Mouse (Mus musculus) kidney, embryonic 15.5 days (tissue): Measurements from ENCODE around the gene Olfr1028. TPM values are rescaled to one million over a fixed set of nuclear protein-coding genes. Genes with fewer than 3 reads are reported as not detected.

Experiments used
- ATAC-seq: fragments of 200-750 bp; cut with Nextera tagmentation; replicated peaks from 2 replicates; pipeline ENCODE4 v1.8.0; 2017; ENCODE audit warnings: moderate TSS enrichment; ENCODE audit not compliant: low FRiP score
- H3K27ac ChIP-seq: fragments of 300-500 bp; sonication (generic); 2 replicates; pipeline ENCODE4 v1.5.1; 2015; ENCODE audit warnings: mild to moderate bottlenecking, inconsistent platforms
- H3K27me3 ChIP-seq: fragments of 300-500 bp; sonication (generic); 2 replicates; pipeline ENCODE4 v1.6.1; 2015; ENCODE audit warnings: inconsistent platforms
- H3K36me3 ChIP-seq: fragments of 300-500 bp; sonication (generic); 2 replicates; pipeline ENCODE4 v1.6.1; 2015; ENCODE audit warnings: inconsistent platforms
- H3K4me1 ChIP-seq: fragments of 300-500 bp; sonication (generic); 2 replicates; pipeline ENCODE4 v1.6.1; 2015; ENCODE audit warnings: inconsistent platforms
- H3K4me2 ChIP-seq: fragments of 300-500 bp; sonication (generic); 2 replicates; pipeline ENCODE4 v1.6.1; 2015; ENCODE audit warnings: moderate library complexity, mild to moderate bottlenecking, inconsistent platforms
- H3K4me3 ChIP-seq: fragments of 300-500 bp; sonication (generic); replicated peaks from 2 replicates; pipeline ENCODE4 v1.5.1; 2015; ENCODE audit warnings: mild to moderate bottlenecking, inconsistent platforms
- H3K9ac ChIP-seq: fragments of 300-500 bp; sonication (generic); 2 replicates; pipeline ENCODE4 v1.6.1; 2015; ENCODE audit warnings: mild to moderate bottlenecking, inconsistent platforms
- H3K9me3 ChIP-seq: fragments of 300-500 bp; sonication (generic); replicated peaks from 2 replicates; pipeline ENCODE4 v1.6.1; 2016; ENCODE audit warnings: inconsistent platforms
- WGBS: fragments of 180-500 bp; shearing (Covaris S2); methylation state at CpG from one replicate; pipeline ENCODE4 v1.1.7; 2015; ENCODE audit warnings: mixed read lengths; 5-methylcytosine and 5-hydroxymethylcytosine counted together
- polyA plus RNA-seq: library from polyadenylated mRNA; unstranded; fragments of >200 nt; fragmentation: Nextera tagmentation; extraction: Ambion mirVana; gene quantifications from 2 replicates; pipeline ENCODE4 v1.2.1, GENCODE M21; 2015

Olfr1028 gene
- not detected in 2 replicates for polyA plus RNA-seq

- no peak within 1 kb of the TSS for H3K27ac ChIP-seq
- H3K9ac ChIP-seq: no peak within 1 kb of the TSS
- no peak within 1 kb of the TSS for H3K4me2 ChIP-seq
- H3K4me1 ChIP-seq: no peaks in the 10 kb centered on the region
- H3K27me3 ChIP-seq: no peaks in the 10 kb centered on the region
- ATAC-seq: no peak
- H3K4me3 ChIP-seq: no peak within 1 kb of the TSS
- no peaks in the 10 kb centered on the region for H3K9me3 ChIP-seq
- 85% methylated on average over 1 of the region's 1 CpGs for WGBS
- H3K36me3 ChIP-seq: no peaks in the 10 kb centered on the region
These were observed at the start of gene Olfr1028 for GRCm38 (mm10) chr2:85950137-85950536. TSS of gene Olfr1028 (plus strand) at chr2:85950437.

GRCm38 (mm10) chr2:85904952-85905351 is 45.3 kb upstream of the Olfr1028 start, which contains the start of gene Olfr1024:
TSS of gene Olfr1024 (minus strand) at chr2:85905052.
- ATAC-seq: no peak
- Histone ChIP-seq H3K4me3 (no peak within 1 kb of the TSS), H3K36me3 (no peaks in the 10 kb centered on the region), H3K27me3 (no peaks in the 10 kb centered on the region), H3K27ac (no peak within 1 kb of the TSS), H3K4me1 (no peaks in the 10 kb centered on the region), H3K4me2 (no peak within 1 kb of the TSS), H3K9me3 (no peaks in the 10 kb centered on the region), H3K9ac (no peak within 1 kb of the TSS)
- WGBS: 88% methylated on average over 3 of the region's 3 CpGs

- Histone ChIP-seq H3K36me3 (no peaks in the 10 kb centered on the region), H3K9me3 (no peaks in the 10 kb centered on the region), H3K4me2 (no peak overlapping the region), H3K27ac (no peak overlapping the region), H3K9ac (no peak overlapping the region), H3K4me1 (no peaks in the 10 kb centered on the region), H3K27me3 (no peaks in the 10 kb centered on the region), H3K4me3 (no peak overlapping the region)
- ATAC-seq: no peak
These were observed 37.0 kb upstream of the Olfr1028 start for GRCm38 (mm10) chr2:85913197-85913596.

- no peak within 1 kb of the TSS for H3K27ac ChIP-seq
- 52% methylated on average over 1 of the region's 1 CpGs for WGBS
- H3K4me2 ChIP-seq: no peak within 1 kb of the TSS
- H3K9me3 ChIP-seq: no peaks in the 10 kb centered on the region
- no peaks in the 10 kb centered on the region for H3K36me3 ChIP-seq
- no peak within 1 kb of the TSS for H3K9ac ChIP-seq
- ATAC-seq: no peak
- no peaks in the 10 kb centered on the region for H3K4me1 ChIP-seq
- no peak within 1 kb of the TSS for H3K4me3 ChIP-seq
- H3K27me3 ChIP-seq: no peaks in the 10 kb centered on the region
These were observed 35.3 kb upstream of the Olfr1028 start, which contains the start of gene Olfr1025-ps1 for GRCm38 (mm10) chr2:85914893-85915292. TSS of gene Olfr1025-ps1 (plus strand) at chr2:85915193.

- no peak for ATAC-seq
- H3K4me3 ChIP-seq: no peak within 1 kb of the TSS
These were observed 29.0 kb upstream of the Olfr1028 start, which contains the start of gene Olfr1026 for GRCm38 (mm10) chr2:85921258-85921657. TSS of gene Olfr1026 (plus strand) at chr2:85921558.

GRCm38 (mm10) chr2:85973595-85973994 is 23.4 kb downstream of the Olfr1028 start, which contains the start of gene Olfr1029:
TSS of gene Olfr1029 (plus strand) at chr2:85973895.
- Histone ChIP-seq H3K4me1 (no peaks in the 10 kb centered on the region), H3K27me3 (no peaks in the 10 kb centered on the region), H3K4me3 (no peak within 1 kb of the TSS), H3K4me2 (no peak within 1 kb of the TSS), H3K9ac (no peak within 1 kb of the TSS), H3K27ac (no peak within 1 kb of the TSS), H3K36me3 (no peaks in the 10 kb centered on the region), H3K9me3 (no peaks in the 10 kb centered on the region)
- WGBS: 89% methylated on average over 2 of the region's 2 CpGs
- no peak for ATAC-seq

More at GRCm38 (mm10) chr2:85921258-85921657, 29.0 kb upstream of the Olfr1028 start, which contains the start of gene Olfr1026:
- no peaks in the 10 kb centered on the region for H3K9me3 ChIP-seq
- H3K9ac ChIP-seq: no peak within 1 kb of the TSS
- H3K4me1 ChIP-seq: no peaks in the 10 kb centered on the region
- H3K36me3 ChIP-seq: no peaks in the 10 kb centered on the region
- H3K27ac ChIP-seq: no peak within 1 kb of the TSS
- no peaks in the 10 kb centered on the region for H3K27me3 ChIP-seq
- 95% methylated on average over 3 of the region's 3 CpGs for WGBS
- H3K4me2 ChIP-seq: no peak within 1 kb of the TSS

GRCm38 (mm10) chr2:85978976-85979375 is 28.7 kb downstream of the Olfr1028 start, which contains the start of gene Olfr1030:
TSS of gene Olfr1030 (plus strand) at chr2:85979276.
- 81% methylated on average over 1 of the region's 1 CpGs for WGBS
- H3K4me3 ChIP-seq: no peak within 1 kb of the TSS
- no peaks in the 10 kb centered on the region for H3K4me1 ChIP-seq
- H3K9me3 ChIP-seq: no peaks in the 10 kb centered on the region
- ATAC-seq: no peak
- H3K27me3 ChIP-seq: no peaks in the 10 kb centered on the region
- no peak within 1 kb of the TSS for H3K27ac ChIP-seq
- H3K36me3 ChIP-seq: no peaks in the 10 kb centered on the region
- H3K9ac ChIP-seq: no peak within 1 kb of the TSS
- H3K4me2 ChIP-seq: no peak within 1 kb of the TSS

- Histone ChIP-seq H3K9ac (no peak within 1 kb of the TSS), H3K4me1 (no peaks in the 10 kb centered on the region), H3K27ac (no peak within 1 kb of the TSS), H3K4me2 (no peak within 1 kb of the TSS), H3K27me3 (no peaks in the 10 kb centered on the region), H3K36me3 (no peaks in the 10 kb centered on the region), H3K9me3 (no peaks in the 10 kb centered on the region), H3K4me3 (no peak within 1 kb of the TSS)
- ATAC-seq: no peak
- 63% methylated on average over 3 of the region's 3 CpGs for WGBS
These were observed 39.8 kb downstream of the Olfr1028 start, which contains the start of gene Olfr1031 for GRCm38 (mm10) chr2:85990004-85990403. TSS of gene Olfr1031 (plus strand) at chr2:85990304.

Other genes starting within 250 kb of the Olfr1028 start
- gene Olfr1009, start 235.0 kb upstream of the Olfr1028 start, polyA plus RNA-seq: not detected in 2 replicates
- gene Olfr1012, start 187.7 kb upstream of the Olfr1028 start, polyA plus RNA-seq: not detected in 2 replicates
- not detected in 2 replicates for gene Olfr1013, start 183.3 kb upstream of the Olfr1028 start, polyA plus RNA-seq
- not detected in 2 replicates for gene Olfr1014, start 177.7 kb upstream of the Olfr1028 start, polyA plus RNA-seq
- not detected in 2 replicates for gene Olfr1015, start 168.4 kb upstream of the Olfr1028 start, polyA plus RNA-seq
- gene Olfr1016, start 147.9 kb upstream of the Olfr1028 start, polyA plus RNA-seq: not detected in 2 replicates
- gene Olfr1018, start 132.0 kb upstream of the Olfr1028 start, polyA plus RNA-seq: not detected in 2 replicates
- gene Olfr1019, start 105.0 kb upstream of the Olfr1028 start, polyA plus RNA-seq: not detected in 2 replicates
- gene Olfr1020, start 103.4 kb upstream of the Olfr1028 start, polyA plus RNA-seq: not detected in 2 replicates
- gene Olfr1022, start 81.8 kb upstream of the Olfr1028 start, polyA plus RNA-seq: not detected in 2 replicates
- gene Olfr1023, start 64.8 kb upstream of the Olfr1028 start, polyA plus RNA-seq: not detected in 2 replicates
- not detected in 2 replicates for gene Olfr1024, start 45.4 kb upstream of the Olfr1028 start, polyA plus RNA-seq
- gene Olfr1025-ps1, start 35.2 kb upstream of the Olfr1028 start, polyA plus RNA-seq: not detected in 2 replicates
- not detected in 2 replicates for gene Olfr1026, start 28.9 kb upstream of the Olfr1028 start, polyA plus RNA-seq
- gene Olfr1029, start 23.5 kb downstream of the Olfr1028 start, polyA plus RNA-seq: not detected in 2 replicates
- gene Olfr1030, start 28.8 kb downstream of the Olfr1028 start, polyA plus RNA-seq: not detected in 2 replicates
- not detected in 2 replicates for gene Olfr1031, start 39.9 kb downstream of the Olfr1028 start, polyA plus RNA-seq
- gene Olfr1032, start 55.1 kb downstream of the Olfr1028 start, polyA plus RNA-seq: not detected in 2 replicates
- gene Olfr1033, start 70.2 kb downstream of the Olfr1028 start, polyA plus RNA-seq: 4.0 and 4.9 TPM in 2 replicates
- 0.04 and 0.10 TPM in 2 replicates for gene Olfr1034, start 95.4 kb downstream of the Olfr1028 start, polyA plus RNA-seq
- not detected in 2 replicates for gene Olfr1036, start 123.6 kb downstream of the Olfr1028 start, polyA plus RNA-seq
- not detected in 2 replicates for gene Olfr1037, start 136.9 kb downstream of the Olfr1028 start, polyA plus RNA-seq
- gene Olfr1039, start 185.5 kb downstream of the Olfr1028 start, polyA plus RNA-seq: not detected in 2 replicates
- gene Olfr1040, start 196.3 kb downstream of the Olfr1028 start, polyA plus RNA-seq: not detected in 2 replicates
- not detected in 2 replicates for gene Olfr1042, start 211.4 kb downstream of the Olfr1028 start, polyA plus RNA-seq
- not detected in 2 replicates for gene Olfr1043, start 217.1 kb downstream of the Olfr1028 start, polyA plus RNA-seq
- gene Olfr1044, start 227.4 kb downstream of the Olfr1028 start, polyA plus RNA-seq: not detected in 2 replicates
- gene Olfr52, start 235.2 kb downstream of the Olfr1028 start, polyA plus RNA-seq: not detected in 2 replicates